Mouse (Mus musculus) CH12.LX (cell line): ENCODE measurements around the gene Mia2. TPM values are rescaled to one million over a fixed set of nuclear protein-coding genes. Genes with fewer than 3 reads are reported as not detected.

ENCODE experiments used
- DNase-seq: peaks from one replicate; pipeline ENCODE4 v3.0.0-alpha.2; 2013; ENCODE audit errors: extremely low read depth
- H3K27ac ChIP-seq: 2 replicates; pipeline ENCODE4 v1.5.1; 2012; ENCODE audit warnings: low read depth, mild to moderate bottlenecking, control low read depth, moderate library complexity; ENCODE audit not compliant: insufficient read depth
- H3K27me3 ChIP-seq: replicated peaks from 2 replicates; pipeline ENCODE3; 2012; ENCODE audit warnings: inconsistent platforms
- H3K36me3 ChIP-seq, 2 experiments: replicated peaks in 1 of 2; 2 replicates each; pipeline versions ENCODE3 to v1.6.1; 2012; ENCODE audit warnings: inconsistent platforms in 1 of 2, low read length in 1 of 2, mild to moderate bottlenecking in 1 of 2, mixed read lengths in 1 of 2, moderate library complexity in 1 of 2; ENCODE audit not compliant: control insufficient read depth in 1 of 2, insufficient read depth in 1 of 2
- H3K4me1 ChIP-seq, 2 experiments: 2 replicates each; pipeline ENCODE4 v1.6.1; 2012; ENCODE audit warnings: inconsistent platforms in 1 of 2, moderate library complexity in 1 of 2; ENCODE audit not compliant: insufficient read depth in 2 of 2, control insufficient read depth in 1 of 2
- H3K4me2 ChIP-seq: 2 replicates; pipeline ENCODE4 v1.6.1; 2012; ENCODE audit warnings: low read depth, mild to moderate bottlenecking, control low read depth; ENCODE audit not compliant: poor library complexity, insufficient read depth, severe bottlenecking
- H3K4me3 ChIP-seq, 3 experiments: fragments of 150-350 bp in 1 of 3; sonication (generic) in 1 of 3; replicated peaks in 1 of 3; 2 replicates each; pipeline versions ENCODE3 to v1.5.1; 2011 to 2012; ENCODE audit warnings: low read depth in 2 of 3, low read length in 2 of 3, mild to moderate bottlenecking in 2 of 3, moderate library complexity in 2 of 3, control low read depth in 1 of 3, improper control_type of control experiment in 1 of 3, inconsistent platforms in 1 of 3, mixed read lengths in 1 of 3; ENCODE audit not compliant: poor library complexity in 1 of 3
- H3K79me2 ChIP-seq: replicated peaks from 2 replicates; pipeline ENCODE4 v1.6.1; 2012; ENCODE audit warnings: mild to moderate bottlenecking, moderate library complexity; ENCODE audit not compliant: control insufficient read depth, poor library complexity, insufficient read depth, severe bottlenecking; ENCODE audit errors: extremely low read depth
- H3K9ac ChIP-seq: 2 replicates; pipeline ENCODE4 v1.6.1; 2012; ENCODE audit warnings: low read depth, mild to moderate bottlenecking, control low read depth, moderate library complexity; ENCODE audit not compliant: insufficient read depth
- H3K9me3 ChIP-seq: replicated peaks from 2 replicates; pipeline ENCODE3; 2012; ENCODE audit warnings: low read length, inconsistent platforms, mixed read lengths
- CHD1 ChIP-seq: IDR thresholded peaks from 2 replicates; pipeline ENCODE4 v1.6.1; 2012; ENCODE audit warnings: low read depth, low read length, improper control_type of control experiment, inconsistent platforms
- CTCF ChIP-seq, 2 experiments: IDR thresholded peaks in 1 of 2; conservative IDR thresholded peaks in 1 of 2; 2 replicates each; pipeline ENCODE4 v1.5.1; 2011 to 2012; ENCODE audit warnings: low read depth in 2 of 2, low read length in 2 of 2, improper control_type of control experiment in 1 of 2, inconsistent platforms in 1 of 2, mild to moderate bottlenecking in 1 of 2, moderate library complexity in 1 of 2
- EP300 ChIP-seq: IDR thresholded peaks from 2 replicates; pipeline ENCODE4 v1.6.1; 2011; ENCODE audit warnings: low read length, improper control_type of control experiment
- ETS1 ChIP-seq: conservative IDR thresholded peaks from 2 replicates; pipeline ENCODE4 v1.6.1; 2012; ENCODE audit warnings: low read depth, mild to moderate bottlenecking, inconsistent platforms, low read length, improper control_type of control experiment, moderate library complexity
- HCFC1 ChIP-seq: IDR thresholded peaks from 2 replicates; pipeline ENCODE4 v1.6.1; 2012; ENCODE audit warnings: low read depth, mild to moderate bottlenecking, inconsistent platforms, low read length, improper control_type of control experiment
- IRF4 ChIP-seq: IDR thresholded peaks from 2 replicates; pipeline ENCODE4 v1.6.1; 2014; ENCODE audit warnings: low read depth, mild to moderate bottlenecking, inconsistent platforms, low read length, improper control_type of control experiment
- MXI1 ChIP-seq: IDR thresholded peaks from 2 replicates; pipeline ENCODE4 v1.6.1; 2011; ENCODE audit warnings: mild to moderate bottlenecking, low read depth, low read length, improper control_type of control experiment
- NRF1 ChIP-seq: IDR thresholded peaks from 2 replicates; pipeline ENCODE4 v1.6.1; 2014; ENCODE audit warnings: low read depth, mild to moderate bottlenecking, inconsistent platforms, low read length, improper control_type of control experiment, moderate library complexity
- PAX5 ChIP-seq: IDR thresholded peaks from 2 replicates; pipeline ENCODE4 v1.6.1; 2012; ENCODE audit warnings: low read length, inconsistent platforms, mixed read lengths
- POLR2AphosphoS2 ChIP-seq: IDR thresholded peaks from 2 replicates; pipeline ENCODE4 v1.6.1; 2011; ENCODE audit warnings: low read depth, low read length, improper control_type of control experiment
- RAD21 ChIP-seq: IDR thresholded peaks from 2 replicates; pipeline ENCODE4 v1.6.1; 2011; ENCODE audit warnings: low read depth, mild to moderate bottlenecking, low read length, improper control_type of control experiment, moderate library complexity
- RCOR1 ChIP-seq: conservative IDR thresholded peaks from 2 replicates; pipeline ENCODE4 v1.6.1; 2012; ENCODE audit warnings: low read depth, mild to moderate bottlenecking, inconsistent platforms, low read length, improper control_type of control experiment
- SMC3 ChIP-seq: IDR thresholded peaks from 2 replicates; pipeline ENCODE4 v1.6.1; 2011; ENCODE audit warnings: low read depth, low read length, improper control_type of control experiment
- TCF12 ChIP-seq: IDR thresholded peaks from 2 replicates; pipeline ENCODE4 v1.6.1; 2014; ENCODE audit warnings: low read depth, mild to moderate bottlenecking, inconsistent platforms, low read length, improper control_type of control experiment
- UBTF ChIP-seq: IDR thresholded peaks from 2 replicates; pipeline ENCODE4 v1.6.1; 2012; ENCODE audit warnings: low read depth, mild to moderate bottlenecking, inconsistent platforms, low read length, improper control_type of control experiment, moderate library complexity
- USF1 ChIP-seq: IDR thresholded peaks from 2 replicates; pipeline ENCODE4 v1.6.1; 2014; ENCODE audit warnings: low read depth, mild to moderate bottlenecking, inconsistent platforms, low read length, improper control_type of control experiment
- USF2 ChIP-seq: conservative IDR thresholded peaks from 2 replicates; pipeline ENCODE4 v1.6.1; 2011; ENCODE audit warnings: low read depth, low read length, improper control_type of control experiment
- ZMIZ1 ChIP-seq: IDR thresholded peaks from 2 replicates; pipeline ENCODE4 v1.6.1; 2012; ENCODE audit warnings: low read depth, mild to moderate bottlenecking, inconsistent platforms, low read length, improper control_type of control experiment
- ZNF384 ChIP-seq: IDR thresholded peaks from 2 replicates; pipeline ENCODE4 v1.6.1; 2012; ENCODE audit warnings: low read depth, low read length, improper control_type of control experiment, inconsistent platforms
- dilution Hi-C: fragments of 300-500 bp; cut with MboI; formaldehyde crosslinking; loops from 2 replicates; pipeline ENCODE4 v1.14.3; 2020; ENCODE audit warnings: low sequenced_read_pairs; ENCODE audit not compliant: extremely low pct_unique_long_range_greater_than_20kb, extremely low pct_ligation_motif_present
- in situ Hi-C: fragments of 300-500 bp; cut with MboI; formaldehyde crosslinking; loops from 3 replicates; pipeline ENCODE4 v1.14.3; 2019; ENCODE audit warnings: low sequenced_read_pairs, low pct_ligation_motif_present, low pct_unique_long_range_greater_than_20kb, mixed read lengths
- polyA plus RNA-seq: library from polyadenylated mRNA; unstranded; fragments of >175 nt; gene quantifications from 2 replicates; pipeline ENCODE4 v1.2.1, GENCODE M21; 2012; ENCODE audit warnings: low read depth; ENCODE audit not compliant: insufficient read length
- total RNA-seq, 2 experiments: library from RNA; depleted of rRNA; stranded (reverse); fragments of 300-350 nt in 1 of 2; fragments of >200 nt in 1 of 2; gene quantifications; 2 replicates each; pipeline ENCODE4 v1.2.3; 2012 to 2014

The Mia2 gene
- total and polyA plus RNA-seq, 3 experiments = 68.1 to 162 (median 99.2) TPM

DNA sequence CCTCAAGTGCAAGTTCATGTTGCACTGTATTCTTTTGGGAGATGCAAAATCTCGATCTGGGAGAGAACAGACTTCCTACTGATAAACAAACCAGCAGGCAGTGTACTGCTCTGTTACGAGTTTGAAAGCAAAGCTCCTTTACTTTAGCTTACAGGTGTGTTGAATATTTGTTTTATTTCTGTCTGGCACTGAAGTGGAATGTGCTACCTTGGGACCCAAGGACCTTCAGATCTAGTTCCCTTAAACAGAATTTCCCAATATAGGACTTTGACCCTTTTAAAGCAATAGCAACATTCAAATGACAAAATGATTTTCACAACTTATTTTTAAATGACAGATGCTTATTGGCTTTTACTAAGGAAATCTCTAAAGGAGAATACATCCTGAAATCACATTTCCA, 2.1 kb upstream of the Mia2 start:
- in situ Hi-C loops = no loop called here

DNA sequence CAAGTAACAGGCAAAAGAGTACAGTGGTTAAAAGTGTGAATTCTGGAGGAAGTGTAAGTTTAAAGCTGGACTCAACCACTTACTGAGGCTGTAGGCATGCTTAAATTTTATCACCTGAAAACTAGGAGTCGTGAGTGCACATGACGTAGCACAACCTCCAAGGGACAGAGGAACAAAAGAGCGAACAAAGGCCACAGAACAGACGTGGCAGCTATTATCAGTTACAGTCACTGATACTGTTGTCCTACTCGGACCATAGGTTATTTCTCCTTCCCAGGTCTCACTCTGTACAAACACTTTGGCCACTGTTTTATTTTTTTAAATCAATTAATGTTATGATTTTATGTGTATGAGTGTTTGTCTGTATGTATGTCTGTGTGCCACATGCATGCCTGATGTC, 9.2 kb downstream of the Mia2 start:
- no peaks in the 10 kb centered on the region for H3K36me3 ChIP-seq
- dilution Hi-C loops (no loop called here), in situ Hi-C loops (no loop called here)
- TF ChIP-seq RCOR1 (no peak), RAD21 (no peak), HCFC1 (no peak), SMC3 (no peak), USF2 (no peak), MXI1 (no peak), ZNF384 (no peak), UBTF (no peak), ZMIZ1 (no peak), ETS1 (no peak), IRF4 (no peak), PAX5 (no peak), CTCF (conservative IDR thresholded peaks at IDR 0.05 in 1 of 2, IDR thresholded peaks at IDR 0.05 in 1 of 2; ENCODE audit: low read depth in 2 of 2, low read length in 2 of 2) (no peak), NRF1 (no peak), CHD1 (no peak), USF1 (no peak), TCF12 (no peak), POLR2AphosphoS2 (no peak)
- no peaks in the 10 kb centered on the region for H3K4me1 ChIP-seq
- H3K4me3 ChIP-seq = no peak overlapping the region
- H3K9ac ChIP-seq = no peak overlapping the region
- no peaks in the 10 kb centered on the region for H3K9me3 ChIP-seq
- H3K4me2 ChIP-seq = no peak overlapping the region
- H3K27ac ChIP-seq = no peak overlapping the region
- no peak for DNase-seq
- H3K27me3 ChIP-seq = no peaks in the 10 kb centered on the region
- no peaks in the 10 kb centered on the region for H3K79me2 ChIP-seq

More for the DNA sequence above, 2.1 kb upstream of the Mia2 start:
- H3K4me1 ChIP-seq = no peaks in the 10 kb centered on the region
- H3K79me2 ChIP-seq = no peaks in the 10 kb centered on the region
- no peak overlapping the region for H3K9ac ChIP-seq
- H3K27ac ChIP-seq = no peak overlapping the region
- dilution Hi-C loops = no loop called here
- H3K4me3 ChIP-seq = no peak overlapping the region
- TF ChIP-seq EP300 = no peak
- no peaks in the 10 kb centered on the region for H3K27me3 ChIP-seq
- DNase-seq = no peak
- no peak overlapping the region for H3K4me2 ChIP-seq
- H3K9me3 ChIP-seq = no peaks in the 10 kb centered on the region
- no peaks in the 10 kb centered on the region for H3K36me3 ChIP-seq
